Mouse (Mus musculus): ENCODE measurements around the gene Zfp275.
"Not testable (repeated sequence)": the region's sequence is repeated elsewhere in the genome, so short reads cannot be mapped to it uniquely, and the experiment has no call there.

- TF ChIP-seq CTCF (conservative IDR thresholded peaks at IDR 0.05 in 1 of 2, IDR thresholded peaks at IDR 0.05 in 1 of 2; ENCODE audit: low read depth in 2 of 2, low read length in 2 of 2); E2F4 (IDR thresholded peaks at IDR 0.05; ENCODE audit: insufficient replicate concordance, low read depth, low read length); POLR2A (IDR thresholded peaks at IDR 0.05; ENCODE audit: low read depth, low read length); JUND (conservative IDR thresholded peaks at IDR 0.05; ENCODE audit: low read depth, low read length); ZKSCAN1 (IDR thresholded peaks at IDR 0.05; ENCODE audit: borderline replicate concordance, low read depth, low read length); TCF12 (IDR thresholded peaks at IDR 0.05; ENCODE audit: low read depth, low read length); BHLHE40 (IDR thresholded peaks at IDR 0.05; ENCODE audit: low read depth, low read length): not testable (repeated sequence)
Observed at GRCm38 (mm10) chrX:73292876-73293275, 49.5 kb upstream of the Zfp275 start, which contains the start of the genes Xlr5a and Xlr5c.
